ENCODE assay signal across 12 mouse cellular contexts in genomic region chr9:64057903-64058650, GRCm38 (mm10). TPM values are rescaled to one million over a fixed set of nuclear protein-coding genes. Genes with fewer than 3 reads are reported as not detected.
DNase-seq lines count a peak whose midpoint lies in the region; ATAC-seq and TF ChIP-seq lines count a peak whose summit lies in the region.
"Had no signal": no experiment of that assay in that cellular context is flagged by ENCODE, and none has a peak within 500 bp of the region (broad histone marks: within the 10 kb centered on the region; RNA-seq: fewer than 3 reads in every experiment).

No protein-coding gene starts in this region.

- H3K4me3 ChIP-seq in kidney, postnatal 0 days (replicated peaks; ENCODE audit: low read depth, low read length): no peak overlapping the region
- no peak overlapping the region for H3K4me3 ChIP-seq in hindbrain, embryonic 14.5 days (replicated peaks; ENCODE audit: low read length)
- H3K4me3 ChIP-seq in midbrain, embryonic 14.5 days (replicated peaks; ENCODE audit: low read depth, low read length): no peak overlapping the region

- no peak for TF ChIP-seq CTCF in kidney, postnatal 0 days (IDR thresholded peaks at IDR 0.05; ENCODE audit: low read depth)

- H3K27ac ChIP-seq in kidney, postnatal 0 days: no peak overlapping the region
- peak overlapping the region; percentile 32; the same call in 1 of the 2 replicates for H3K27ac ChIP-seq in hindbrain, embryonic 14.5 days
- H3K27ac ChIP-seq in midbrain, embryonic 14.5 days (replicated peaks; ENCODE audit: low read depth, low read length): no peak overlapping the region

- ATAC-seq in kidney, postnatal 0 days (replicated peaks; ENCODE audit: low FRiP score, low read depth): no peak
- peak; percentile 60; the same call in 1 of the 2 replicates for ATAC-seq in hindbrain, embryonic 14.5 days (ENCODE audit: low FRiP score)
- no peak for ATAC-seq in midbrain, embryonic 14.5 days (ENCODE audit: low FRiP score, low TSS enrichment)

- H3K4me2 ChIP-seq in kidney, postnatal 0 days (ENCODE audit: low read length): no peak overlapping the region
- no peak overlapping the region for H3K4me2 ChIP-seq in hindbrain, embryonic 14.5 days (replicated peaks)
- no peak overlapping the region for H3K4me2 ChIP-seq in midbrain, embryonic 14.5 days (ENCODE audit: low read length)

- peaks cover 13% of the 10 kb centered on the region; the same call in 1 of the 2 replicates for H3K4me1 ChIP-seq in kidney, postnatal 0 days (replicated peaks; ENCODE audit: insufficient read depth, low read length)
- H3K4me1 ChIP-seq in hindbrain, embryonic 14.5 days (replicated peaks; ENCODE audit: control insufficient read depth, insufficient read depth, low read length): peaks cover 13% of the 10 kb centered on the region; the same call in 1 of the 2 replicates
- H3K4me1 ChIP-seq in midbrain, embryonic 14.5 days (ENCODE audit: control insufficient read depth, insufficient read depth, low read length): peaks cover 18% of the 10 kb centered on the region

- WGBS in kidney, postnatal 0 days: 69% methylated on average over 7 of the region's 7 CpGs
- WGBS in hindbrain, embryonic 14.5 days: 47% methylated on average over 7 of the region's 7 CpGs
- WGBS in midbrain, embryonic 14.5 days: 36% methylated on average over 7 of the region's 7 CpGs

- no peaks in the 10 kb centered on the region for H3K36me3 ChIP-seq in kidney, postnatal 0 days (ENCODE audit: insufficient read depth, low read length)
- no peaks in the 10 kb centered on the region for H3K36me3 ChIP-seq in hindbrain, embryonic 14.5 days (replicated peaks; ENCODE audit: control insufficient read depth, insufficient read depth)
- no peaks in the 10 kb centered on the region for H3K36me3 ChIP-seq in midbrain, embryonic 14.5 days (ENCODE audit: control insufficient read depth, insufficient read depth, low read length)

- no peaks in the 10 kb centered on the region for H3K27me3 ChIP-seq in kidney, postnatal 0 days (ENCODE audit: insufficient read depth, low read length)
- H3K27me3 ChIP-seq in hindbrain, embryonic 14.5 days (ENCODE audit: control insufficient read depth, insufficient read depth, low read length): 0 out of 2 replicates have a peak, but pooled peaks cover 4% of the 10 kb centered on the region
- H3K27me3 ChIP-seq in midbrain, embryonic 14.5 days (ENCODE audit: control insufficient read depth, insufficient read depth, low read length): peaks cover 5% of the 10 kb centered on the region

- no peaks in the 10 kb centered on the region for H3K9me3 ChIP-seq in kidney, postnatal 0 days (replicated peaks; ENCODE audit: low read length)
- no peaks in the 10 kb centered on the region for H3K9me3 ChIP-seq in hindbrain, embryonic 14.5 days (ENCODE audit: control insufficient read depth, low read length)
- no peaks in the 10 kb centered on the region for H3K9me3 ChIP-seq in midbrain, embryonic 14.5 days (ENCODE audit: control insufficient read depth, low read length)

- peak; percentile 55 for DNase-seq in kidney, postnatal 0 days (ENCODE audit: low spot score)
- DNase-seq in kidney, postnatal 25 days: no peak
- DNase-seq in embryo, embryonic 11 days: peak; percentile 84
- DNase-seq in hindbrain, embryonic 14.5 days (ENCODE audit: low spot score): peak; percentile 43
- DNase-seq in midbrain, embryonic 14.5 days: peak; percentile 75
- no peak for DNase-seq in gastrocnemius, postnatal 25 days
- no peak for DNase-seq in gastrocnemius, postnatal 10 days
- DNase-seq in urinary bladder, postnatal 36 days (ENCODE audit: low spot score in 2 of 2): no peak
- DNase-seq: cerebellum, adult 11-12 months; lung, postnatal 10 days had no signal

- no peak overlapping the region for H3K9ac ChIP-seq in kidney, postnatal 0 days (ENCODE audit: low read depth, low read length)
- H3K9ac ChIP-seq in hindbrain, embryonic 14.5 days: no peak overlapping the region
- no peak overlapping the region for H3K9ac ChIP-seq in midbrain, embryonic 14.5 days (replicated peaks; ENCODE audit: low read length)

RNA-seq across cellular contexts. Expression of gene Smad6, which starts 36.2 kb away (rescaled TPM):
- 7.2 and 10.6 TPM in 2 replicates for polyA plus RNA-seq in kidney, postnatal 0 days (2015; fragmentation: Nextera tagmentation; extraction: Ambion mirVana)
- polyA plus RNA-seq in hindbrain, embryonic 14.5 days (2014; fragmentation: Nextera tagmentation; extraction: Ambion mirVana): 2.3 and 2.7 TPM in 2 replicates
- polyA plus RNA-seq in midbrain, embryonic 14.5 days (2014; fragmentation: Nextera tagmentation; extraction: Ambion mirVana): 0.67 and 2.0 TPM in 2 replicates
- 1 to 10 TPM; 2.8 to 5.2 TPM for total RNA-seq in gastrocnemius, postnatal 25 days (2021)
- total RNA-seq in gastrocnemius, postnatal 10 days (2021): 1 to 10 TPM; 3.0 to 4.6 TPM

RNA-seq across cellular contexts. Expression of gene Lctl, which starts 58.9 kb away (rescaled TPM):
- 0.23 and 0.29 TPM in 2 replicates for polyA plus RNA-seq in kidney, postnatal 0 days (2015; fragmentation: Nextera tagmentation; extraction: Ambion mirVana)
- polyA plus RNA-seq in hindbrain, embryonic 14.5 days (2014; fragmentation: Nextera tagmentation; extraction: Ambion mirVana): not detected in 2 replicates
- polyA plus RNA-seq in midbrain, embryonic 14.5 days (2014; fragmentation: Nextera tagmentation; extraction: Ambion mirVana): not detected in 2 replicates
- total RNA-seq in gastrocnemius, postnatal 25 days (2021): 1 to 10 TPM in 1 of 2 experiments, not detected in 1; 1.0 TPM
- total RNA-seq in gastrocnemius, postnatal 10 days (2021): under 1 TPM; 0.66 to 0.68 TPM
- polyA plus RNA-seq: heart, postnatal 0 days; spleen, adult 2 months had no signal

Comparison
In these comparisons a context has a peak if more than half of its experiments do, and no peak if none do; other contexts are left out.
1. DNase-seq: peak in kidney, postnatal 0 days (single experiment), embryo, embryonic 11 days (single experiment), hindbrain, embryonic 14.5 days (single experiment) and midbrain, embryonic 14.5 days (single experiment); none in kidney, postnatal 25 days (0 of 2), gastrocnemius, postnatal 25 days (single experiment), gastrocnemius, postnatal 10 days (single experiment) and urinary bladder, postnatal 36 days (0 of 2).